Mouse (Mus musculus): ENCODE results near the gene Galns. TPM values are rescaled to one million over a fixed set of nuclear protein-coding genes. Genes with fewer than 3 reads are reported as not detected.

Gene Galns
- polyA plus RNA-seq, 1 experiment: 0.07 TPM

DNA sequence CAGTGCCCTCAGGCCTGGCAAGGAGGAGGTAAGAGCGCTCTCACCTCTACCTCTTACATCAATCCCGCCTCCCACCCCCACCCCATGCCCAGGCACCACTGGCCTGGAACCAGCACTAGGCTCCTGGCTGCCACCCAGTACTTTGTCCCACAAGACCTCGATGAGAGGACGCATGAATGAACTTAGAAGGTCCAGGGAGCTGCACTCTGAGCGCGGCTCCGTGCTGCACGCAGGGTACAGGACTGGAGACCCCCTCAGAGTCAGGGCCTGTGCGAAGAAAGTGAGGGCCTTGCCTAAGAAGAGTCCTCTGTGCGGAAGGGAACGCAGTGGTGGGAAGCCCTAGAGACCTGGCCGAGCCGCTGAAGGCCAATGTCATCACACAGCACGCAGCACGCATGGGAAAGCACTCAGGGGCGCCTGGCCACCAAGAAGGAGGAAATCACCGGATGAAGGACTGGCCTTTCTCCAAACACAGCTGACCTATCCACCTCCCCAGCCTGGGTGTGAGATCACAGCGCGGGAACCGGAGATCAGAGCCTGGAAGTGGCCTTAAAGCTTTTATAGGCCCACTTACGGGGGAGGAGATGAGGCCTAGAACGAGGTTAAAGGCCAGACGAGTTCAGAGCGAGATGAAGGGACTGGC, 64.3 kb downstream of the Galns start:
- TF ChIP-seq GATA1 (IDR thresholded peaks at IDR 0.05; ENCODE audit: low read length) (no peak), TAL1 (IDR thresholded peaks at IDR 0.05; ENCODE audit: low read length) (no peak)
- H3K36me3 ChIP-seq (ENCODE audit: control insufficient read depth): peaks cover 84% of the 10 kb centered on the region
- peaks cover 95% of the 10 kb centered on the region for H3K4me1 ChIP-seq (ENCODE audit: control insufficient read depth)
- no peaks in the 10 kb centered on the region for H3K9me3 ChIP-seq (ENCODE audit: control insufficient read depth, low read length)
- H3K4me3 ChIP-seq (replicated peaks): peak overlapping the region; percentile 92
- no peaks in the 10 kb centered on the region for H3K27me3 ChIP-seq (ENCODE audit: control insufficient read depth)

DNA sequence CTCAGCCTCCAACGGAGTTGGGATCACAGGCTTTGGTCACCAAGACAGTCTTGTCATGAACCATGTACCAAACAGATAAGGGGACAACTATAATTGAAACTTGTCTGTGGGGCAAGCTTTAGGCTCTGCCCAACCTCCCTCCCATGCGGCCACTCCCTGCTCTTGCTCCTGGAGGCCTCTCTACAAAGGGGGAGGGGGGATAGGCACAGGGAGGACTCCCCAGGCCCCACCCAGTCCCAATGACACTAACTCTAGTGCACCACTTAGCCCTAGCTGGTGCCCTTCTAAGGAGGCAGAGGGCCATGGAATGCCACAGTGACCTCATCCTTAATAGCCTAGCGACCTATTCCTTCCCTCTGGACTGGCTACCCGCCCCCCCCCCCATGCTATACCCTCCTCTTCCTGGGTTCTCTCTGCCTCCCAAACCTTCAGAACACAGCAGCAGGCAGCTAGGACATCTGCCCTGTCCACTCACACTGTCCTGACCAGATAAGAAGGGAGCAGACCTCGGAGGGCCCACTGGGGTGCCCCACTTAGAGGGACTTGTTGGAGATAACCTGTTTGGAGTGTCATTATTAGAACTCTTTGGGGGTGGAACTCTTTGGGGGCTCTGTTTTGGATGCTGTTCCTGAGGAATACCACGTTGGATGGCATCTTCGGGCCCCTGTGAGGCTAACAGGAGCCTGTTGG, 65.1 kb downstream of the Galns start:
- Histone ChIP-seq H3K36me3 (ENCODE audit: control insufficient read depth) (peaks cover 90% of the 10 kb centered on the region), H3K9me3 (ENCODE audit: control insufficient read depth, low read length) (no peaks in the 10 kb centered on the region), H3K4me3 (replicated peaks) (peak overlapping the region; percentile 92), H3K4me1 (ENCODE audit: control insufficient read depth) (peaks cover 95% of the 10 kb centered on the region), H3K27me3 (ENCODE audit: control insufficient read depth) (no peaks in the 10 kb centered on the region)
- TF ChIP-seq TAL1 (IDR thresholded peaks at IDR 0.05; ENCODE audit: low read length): peak; percentile 8; the same call in 1 of the 3 replicates
- no peak for TF ChIP-seq GATA1 (IDR thresholded peaks at IDR 0.05; ENCODE audit: low read length)

DNA sequence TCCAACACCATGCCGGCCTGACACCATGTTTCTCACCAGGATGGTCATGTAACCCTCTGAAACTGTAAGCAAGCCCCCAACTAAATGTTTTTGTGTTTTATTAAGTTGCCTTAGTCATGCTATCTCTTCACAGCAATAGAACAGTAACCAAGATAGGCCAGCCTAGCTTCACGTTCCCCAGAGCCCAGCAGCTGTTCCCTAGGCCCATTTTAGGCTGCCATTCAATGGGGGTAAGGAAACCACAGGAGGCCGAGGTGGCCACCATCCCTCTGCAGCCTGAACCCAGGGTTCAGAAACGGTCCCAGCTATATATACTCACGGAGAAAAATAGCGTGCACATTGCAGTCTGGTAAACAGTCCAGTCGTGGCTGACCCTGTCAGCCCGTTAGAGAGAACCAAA, 67.1 kb downstream of the Galns start:
- H3K4me1 ChIP-seq (ENCODE audit: control insufficient read depth): peaks cover 99% of the 10 kb centered on the region
- no peak for TF ChIP-seq GATA1 (IDR thresholded peaks at IDR 0.05; ENCODE audit: low read length)
- TF ChIP-seq TAL1 (IDR thresholded peaks at IDR 0.05; ENCODE audit: low read length): no peak

DNA sequence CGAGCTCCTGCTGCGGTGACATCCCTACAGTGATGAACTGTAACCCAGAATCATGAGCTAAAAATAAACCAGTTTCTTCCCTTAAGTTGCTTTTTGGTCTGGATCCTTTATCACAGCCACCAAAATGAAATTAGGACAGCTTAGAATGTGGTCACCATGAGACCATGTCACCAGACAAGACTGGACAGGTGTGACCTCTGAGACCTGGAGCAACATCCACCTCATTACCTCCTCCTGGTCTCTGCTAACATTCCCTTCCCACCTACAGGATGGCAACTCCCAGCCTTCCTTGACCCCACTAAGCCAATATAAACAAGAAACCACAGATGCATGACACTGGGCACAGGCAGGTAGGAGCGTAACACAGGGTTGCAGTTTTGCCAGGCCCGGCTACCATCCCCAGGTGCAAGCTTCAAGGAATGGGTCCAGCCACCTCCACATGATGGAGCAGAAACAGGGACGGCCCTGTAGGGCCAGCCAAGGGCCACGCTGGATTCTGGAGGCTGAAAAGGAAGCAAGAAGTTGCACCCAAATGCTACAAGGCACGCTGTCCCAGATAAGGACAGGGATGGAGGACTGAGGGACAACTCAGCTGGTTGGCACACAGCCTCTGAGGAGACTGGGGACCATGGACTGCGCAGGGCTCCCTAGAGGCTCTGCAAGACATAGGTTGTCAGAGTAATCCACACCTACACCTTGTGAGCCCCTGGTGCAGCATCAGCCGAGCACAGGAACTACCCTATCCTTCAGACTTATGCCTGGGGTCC, 72.8 kb downstream of the Galns start:
- peaks cover 93% of the 10 kb centered on the region for H3K4me1 ChIP-seq (ENCODE audit: control insufficient read depth)
- peaks cover 96% of the 10 kb centered on the region for H3K36me3 ChIP-seq (ENCODE audit: control insufficient read depth)
- H3K4me3 ChIP-seq (replicated peaks): peak overlapping the region; percentile 59
- no peaks in the 10 kb centered on the region for H3K27me3 ChIP-seq (ENCODE audit: control insufficient read depth)
- TF ChIP-seq TAL1 (IDR thresholded peaks at IDR 0.05; ENCODE audit: low read length) (0 out of 3 replicates have a peak, but pooled peaks have one; percentile 27), GATA1 (IDR thresholded peaks at IDR 0.05; ENCODE audit: low read length) (peak; percentile 34; the same call in 1 of the 2 replicates)
- H3K9me3 ChIP-seq (ENCODE audit: control insufficient read depth, low read length): no peaks in the 10 kb centered on the region

More for the DNA sequence above, 67.1 kb downstream of the Galns start:
- H3K9me3 ChIP-seq (ENCODE audit: control insufficient read depth, low read length): no peaks in the 10 kb centered on the region
- H3K36me3 ChIP-seq (ENCODE audit: control insufficient read depth): peaks cover 97% of the 10 kb centered on the region
- H3K4me3 ChIP-seq (replicated peaks): no peak overlapping the region
- H3K27me3 ChIP-seq (ENCODE audit: control insufficient read depth): no peaks in the 10 kb centered on the region

DNA sequence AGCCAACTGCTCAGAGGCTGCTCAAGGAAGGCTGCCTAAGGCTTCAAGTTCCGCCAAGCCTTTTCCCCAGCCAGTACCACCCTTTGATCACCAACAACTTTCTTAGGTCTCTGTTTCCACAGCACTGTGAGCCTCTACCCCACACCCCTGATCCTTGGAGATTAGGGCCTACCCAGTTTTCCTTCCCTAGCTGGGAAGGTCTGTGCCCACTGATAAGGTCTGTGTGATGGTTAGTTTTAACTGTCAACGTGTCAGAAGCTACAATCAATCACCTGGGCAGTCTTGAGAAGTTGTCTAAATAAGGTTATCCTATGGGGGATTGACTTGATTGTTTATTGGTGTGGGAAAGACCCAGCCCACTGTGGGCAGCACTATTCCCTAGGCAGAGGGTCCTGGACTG, 73.5 kb downstream of the Galns start:
- peaks cover 96% of the 10 kb centered on the region for H3K36me3 ChIP-seq (ENCODE audit: control insufficient read depth)
- no peaks in the 10 kb centered on the region for H3K9me3 ChIP-seq (ENCODE audit: control insufficient read depth, low read length)
- peak; percentile 86 for TF ChIP-seq TAL1 (IDR thresholded peaks at IDR 0.05; ENCODE audit: low read length)
- TF ChIP-seq GATA1 (IDR thresholded peaks at IDR 0.05; ENCODE audit: low read length): peak; percentile 93
- peaks cover 92% of the 10 kb centered on the region for H3K4me1 ChIP-seq (ENCODE audit: control insufficient read depth)
- H3K27me3 ChIP-seq (ENCODE audit: control insufficient read depth): no peaks in the 10 kb centered on the region
- peak overlapping the region; percentile 59 for H3K4me3 ChIP-seq (replicated peaks)

- TF ChIP-seq GATA1 (IDR thresholded peaks at IDR 0.05; ENCODE audit: low read length): no peak
- no peak for TF ChIP-seq TAL1 (IDR thresholded peaks at IDR 0.05; ENCODE audit: low read length)
- H3K4me3 ChIP-seq (replicated peaks): peak overlapping the region; percentile 59
- H3K4me1 ChIP-seq (ENCODE audit: control insufficient read depth): peaks cover 92% of the 10 kb centered on the region
- H3K36me3 ChIP-seq (ENCODE audit: control insufficient read depth): peaks cover 96% of the 10 kb centered on the region
- no peaks in the 10 kb centered on the region for H3K9me3 ChIP-seq (ENCODE audit: control insufficient read depth, low read length)
- H3K27me3 ChIP-seq (ENCODE audit: control insufficient read depth): no peaks in the 10 kb centered on the region
These were observed 74.2 kb downstream of the Galns start for GRCm38 (mm10) chr8:122537033-122537432.

GRCm38 (mm10) chr8:122531312-122531711, 80.0 kb downstream of the Galns start:
- peaks cover 95% of the 10 kb centered on the region for H3K36me3 ChIP-seq (ENCODE audit: control insufficient read depth)
- TF ChIP-seq GATA1 (IDR thresholded peaks at IDR 0.05; ENCODE audit: low read length): no peak
- no peak for TF ChIP-seq TAL1 (IDR thresholded peaks at IDR 0.05; ENCODE audit: low read length)
- H3K27me3 ChIP-seq (ENCODE audit: control insufficient read depth): no peaks in the 10 kb centered on the region
- peaks cover 3% of the 10 kb centered on the region; the same call in 1 of the 2 replicates for H3K9me3 ChIP-seq (ENCODE audit: control insufficient read depth, low read length)
- peaks cover 85% of the 10 kb centered on the region for H3K4me1 ChIP-seq (ENCODE audit: control insufficient read depth)
- no peak overlapping the region for H3K4me3 ChIP-seq (replicated peaks)

DNA sequence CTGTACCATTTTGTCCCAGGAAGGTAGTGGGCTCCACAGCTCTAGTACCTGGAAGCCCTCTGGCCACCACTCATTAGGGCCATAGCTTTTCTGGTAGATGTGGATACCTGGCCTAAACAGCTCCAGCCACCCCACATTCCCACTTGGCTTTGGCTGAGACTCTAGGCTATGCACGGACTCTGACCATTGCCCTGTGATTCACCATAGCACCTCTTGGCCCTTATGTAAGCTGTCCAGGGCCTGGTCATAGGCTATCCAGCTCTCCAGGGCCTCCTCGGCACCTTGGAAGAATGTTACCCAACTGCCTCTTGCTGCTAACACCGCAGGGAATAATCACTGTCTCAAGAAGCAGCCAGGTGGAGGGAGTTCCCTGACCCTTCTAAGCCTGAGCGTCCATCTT, 82.1 kb downstream of the Galns start:
- H3K4me3 ChIP-seq (replicated peaks): no peak overlapping the region
- peaks cover 98% of the 10 kb centered on the region for H3K36me3 ChIP-seq (ENCODE audit: control insufficient read depth)
- peaks cover 88% of the 10 kb centered on the region for H3K4me1 ChIP-seq (ENCODE audit: control insufficient read depth)
- peaks cover 3% of the 10 kb centered on the region; the same call in 1 of the 2 replicates for H3K9me3 ChIP-seq (ENCODE audit: control insufficient read depth, low read length)
- no peaks in the 10 kb centered on the region for H3K27me3 ChIP-seq (ENCODE audit: control insufficient read depth)
- TF ChIP-seq GATA1 (IDR thresholded peaks at IDR 0.05; ENCODE audit: low read length) (no peak), TAL1 (IDR thresholded peaks at IDR 0.05; ENCODE audit: low read length) (no peak)

Other genes starting within 250 kb of the Galns start
- gene Zc3h18, start 234.9 kb downstream of the Galns start, polyA plus RNA-seq (2012): 10.0 and 10.5 TPM in 2 replicates
- gene Il17c, start 189.4 kb downstream of the Galns start, polyA plus RNA-seq (2012): not detected in 2 replicates
- gene Cyba, start 178.5 kb downstream of the Galns start, polyA plus RNA-seq (2012): 5.9 and 9.0 TPM in 2 replicates
- 0.17 and 0.19 TPM in 2 replicates for gene Mvd, start 168.0 kb downstream of the Galns start, polyA plus RNA-seq (2012)
- not detected in 2 replicates for gene Snai3, start 150.7 kb downstream of the Galns start, polyA plus RNA-seq (2012)
- 1.7 and 1.8 TPM in 2 replicates for gene Rnf166, start 135.4 kb downstream of the Galns start, polyA plus RNA-seq (2012)
- gene Ctu2, start 135.3 kb downstream of the Galns start, polyA plus RNA-seq (2012): 1.0 and 1.2 TPM in 2 replicates
- 22.2 and 31.8 TPM in 2 replicates for gene Piezo1, start 60.1 kb downstream of the Galns start, polyA plus RNA-seq (2012)
- gene Cdt1, start 43.4 kb downstream of the Galns start, polyA plus RNA-seq (2012): 94.9 and 97.5 TPM in 2 replicates
- gene Aprt, start 34.6 kb downstream of the Galns start, polyA plus RNA-seq (2012): 4.8 and 8.0 TPM in 2 replicates
- gene Trappc2l, start 177 bp upstream of the Galns start, polyA plus RNA-seq (2012): 0.16 and 0.80 TPM in 2 replicates
- gene Pabpn1l, start 11.3 kb upstream of the Galns start, polyA plus RNA-seq (2012): not detected in 2 replicates
- 6.1 and 8.9 TPM in 2 replicates for gene Cbfa2t3, start 87.6 kb upstream of the Galns start, polyA plus RNA-seq (2012)
- 2.5 and 2.8 TPM in 2 replicates for gene Acsf3, start 164.0 kb upstream of the Galns start, polyA plus RNA-seq (2012)
- gene Cdh15, start 236.5 kb upstream of the Galns start, polyA plus RNA-seq (2012): not detected in 2 replicates

All from erythroblast, embryonic 14.5 days (primary cell).